Mouse (Mus musculus): ENCODE measurements around the gene Sema3a. TPM values are rescaled to one million over a fixed set of nuclear protein-coding genes. Genes with fewer than 3 reads are reported as not detected.

Sema3a gene
- polyA plus RNA-seq, 1 experiment from 2014 or later = 47.6 TPM

DNA sequence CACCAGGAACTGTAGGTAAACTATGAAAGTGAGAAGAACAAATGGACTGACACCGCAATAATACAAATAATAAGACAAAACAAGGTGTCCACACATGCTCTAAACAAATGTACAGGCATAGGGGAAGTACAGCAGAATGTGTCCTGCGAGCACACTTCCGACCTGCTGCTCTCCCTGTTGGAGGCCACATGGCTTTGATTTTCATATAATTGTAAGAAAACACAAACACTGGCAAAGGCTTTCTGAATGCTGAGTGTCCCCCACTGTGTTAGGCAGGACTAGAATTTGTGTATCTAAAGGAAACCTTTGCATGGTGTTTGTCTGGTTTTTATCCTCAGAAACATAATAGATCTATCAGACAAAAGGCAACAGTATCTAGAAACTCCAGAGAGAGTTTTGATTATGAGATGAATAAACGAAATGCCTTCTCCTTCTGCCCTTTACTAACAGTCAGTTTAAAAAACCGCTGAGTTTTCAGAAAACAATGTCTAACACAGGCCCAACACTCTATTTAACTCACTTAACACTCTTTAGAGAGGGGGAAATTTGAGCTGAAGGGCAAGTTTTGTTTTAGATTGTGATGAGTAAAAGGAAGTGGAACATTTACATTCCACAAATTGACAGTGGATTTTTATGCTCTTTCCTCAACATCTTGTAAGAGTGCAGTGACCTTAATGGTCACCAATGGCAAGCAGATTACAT is 193.7 kb downstream of the Sema3a start:
- Histone ChIP-seq H3K27me3 (ENCODE audit: insufficient read depth, low read length) (no peaks in the 10 kb centered on the region), H3K36me3 (ENCODE audit: insufficient read depth) (no peaks in the 10 kb centered on the region), H3K4me1 (ENCODE audit: insufficient read depth) (peaks cover 13% of the 10 kb centered on the region; the same call in 1 of the 2 replicates), H3K9me3 (ENCODE audit: low read depth, low read length) (no peaks in the 10 kb centered on the region), H3K27ac (ENCODE audit: low read depth) (peak overlapping the region; percentile 52; the same call in 1 of the 2 replicates), H3K4me2 (no peak overlapping the region), H3K9ac (no peak overlapping the region), H3K4me3 (ENCODE audit: low read depth, low read length) (no peak overlapping the region)
- no peak for TF ChIP-seq CTCF (IDR thresholded peaks at IDR 0.05; ENCODE audit: low read depth)
- DNase-seq = peak; percentile 76
- ATAC-seq (ENCODE audit: insufficient read depth) = peak; percentile 81
- WGBS = 26% methylated on average over 5 of the region's 5 CpGs

DNA sequence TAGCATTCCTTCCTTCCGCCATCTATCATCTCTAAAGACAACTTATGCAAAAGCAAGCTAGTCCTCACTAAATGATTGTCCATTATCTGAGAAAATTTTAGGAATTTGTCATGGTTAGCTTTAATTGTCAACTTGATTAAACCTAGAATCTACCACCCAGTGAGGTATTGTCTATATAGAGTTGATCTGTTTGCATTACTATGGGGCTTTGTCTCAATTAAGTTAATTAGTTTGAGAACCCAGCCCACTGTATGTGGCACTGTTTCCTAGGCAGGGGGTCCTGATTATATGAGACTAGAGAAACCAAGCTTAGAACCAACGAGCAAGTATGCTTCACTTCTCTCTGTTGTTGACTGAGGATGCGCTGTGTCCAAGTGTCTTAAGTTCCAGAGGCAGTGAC is 194.9 kb downstream of the Sema3a start:
- H3K27me3 ChIP-seq (ENCODE audit: insufficient read depth, low read length) = no peaks in the 10 kb centered on the region

DNA sequence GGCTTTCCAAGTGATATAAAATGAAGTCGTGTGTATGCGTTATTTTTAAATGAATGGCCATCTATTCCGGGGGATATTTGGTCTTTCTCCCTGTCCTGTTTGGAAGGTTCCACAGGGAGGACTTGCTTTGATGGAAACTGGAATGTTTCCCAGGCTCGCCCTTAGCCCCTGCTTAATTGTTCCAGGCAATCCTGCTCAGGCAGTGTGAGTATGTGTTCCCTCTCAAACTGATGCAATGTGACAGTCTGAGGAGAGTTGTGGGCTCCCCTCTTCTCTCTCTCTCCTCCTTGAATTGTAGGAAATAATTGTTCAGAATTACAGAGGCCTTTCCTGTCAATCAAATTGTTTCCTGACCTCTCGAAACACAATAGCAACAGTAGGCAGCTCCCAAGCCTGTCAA is 202.1 kb downstream of the Sema3a start:
- ATAC-seq (ENCODE audit: insufficient read depth) (no peak; the same call in 1 of the 2 replicates), DNase-seq (no peak)
- Histone ChIP-seq H3K4me2 (no peak overlapping the region), H3K4me1 (ENCODE audit: insufficient read depth) (no peaks in the 10 kb centered on the region; the same call in 1 of the 2 replicates), H3K4me3 (ENCODE audit: low read depth, low read length) (no peak overlapping the region), H3K36me3 (ENCODE audit: insufficient read depth) (no peaks in the 10 kb centered on the region), H3K9ac (no peak overlapping the region), H3K9me3 (ENCODE audit: low read depth, low read length) (no peaks in the 10 kb centered on the region), H3K27me3 (ENCODE audit: insufficient read depth, low read length) (no peaks in the 10 kb centered on the region), H3K27ac (ENCODE audit: low read depth) (no peak overlapping the region)
- 48% methylated on average over 5 of the region's 5 CpGs for WGBS
- no peak for TF ChIP-seq CTCF (IDR thresholded peaks at IDR 0.05; ENCODE audit: low read depth)

More for the DNA sequence above, 194.9 kb downstream of the Sema3a start:
- WGBS = 69% methylated on average over 3 of the region's 3 CpGs
- DNase-seq (no peak), ATAC-seq (ENCODE audit: insufficient read depth) (no peak)
- Histone ChIP-seq H3K9me3 (ENCODE audit: low read depth, low read length) (no peaks in the 10 kb centered on the region), H3K4me3 (ENCODE audit: low read depth, low read length) (no peak overlapping the region), H3K9ac (no peak overlapping the region), H3K27ac (ENCODE audit: low read depth) (no peak overlapping the region), H3K36me3 (ENCODE audit: insufficient read depth) (no peaks in the 10 kb centered on the region), H3K4me2 (no peak overlapping the region), H3K4me1 (ENCODE audit: insufficient read depth) (peaks cover 13% of the 10 kb centered on the region; the same call in 1 of the 2 replicates)
- TF ChIP-seq CTCF (IDR thresholded peaks at IDR 0.05; ENCODE audit: low read depth) = no peak

DNA sequence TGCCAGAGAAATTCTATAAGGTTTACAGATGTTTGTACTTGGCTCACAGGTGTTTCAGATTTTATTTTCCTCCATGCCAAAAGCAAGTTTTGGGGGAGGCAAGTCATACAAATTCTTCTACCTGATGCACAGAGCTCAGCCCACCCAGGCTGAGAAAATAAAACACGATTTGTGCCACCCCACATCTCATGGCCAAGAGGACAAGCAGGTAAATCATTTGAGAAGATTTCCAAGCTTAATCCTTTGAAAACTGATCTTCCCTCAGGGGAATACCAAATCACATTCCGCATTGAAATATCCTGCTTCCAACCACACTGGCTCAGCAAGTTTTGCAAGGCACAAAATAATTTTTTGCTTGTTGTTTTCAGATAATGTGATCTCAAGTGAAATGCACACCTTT is 206.2 kb downstream of the Sema3a start:
- TF ChIP-seq CTCF (IDR thresholded peaks at IDR 0.05; ENCODE audit: low read depth) = no peak
- 51% methylated on average over 2 of the region's 2 CpGs for WGBS
- DNase-seq = no peak
- Histone ChIP-seq H3K27me3 (ENCODE audit: insufficient read depth, low read length) (no peaks in the 10 kb centered on the region), H3K4me3 (ENCODE audit: low read depth, low read length) (no peak overlapping the region), H3K27ac (ENCODE audit: low read depth) (no peak overlapping the region), H3K4me2 (no peak overlapping the region), H3K36me3 (ENCODE audit: insufficient read depth) (no peaks in the 10 kb centered on the region), H3K9me3 (ENCODE audit: low read depth, low read length) (no peaks in the 10 kb centered on the region), H3K4me1 (ENCODE audit: insufficient read depth) (no peaks in the 10 kb centered on the region; the same call in 1 of the 2 replicates), H3K9ac (no peak overlapping the region)
- ATAC-seq (ENCODE audit: insufficient read depth) = no peak

DNA sequence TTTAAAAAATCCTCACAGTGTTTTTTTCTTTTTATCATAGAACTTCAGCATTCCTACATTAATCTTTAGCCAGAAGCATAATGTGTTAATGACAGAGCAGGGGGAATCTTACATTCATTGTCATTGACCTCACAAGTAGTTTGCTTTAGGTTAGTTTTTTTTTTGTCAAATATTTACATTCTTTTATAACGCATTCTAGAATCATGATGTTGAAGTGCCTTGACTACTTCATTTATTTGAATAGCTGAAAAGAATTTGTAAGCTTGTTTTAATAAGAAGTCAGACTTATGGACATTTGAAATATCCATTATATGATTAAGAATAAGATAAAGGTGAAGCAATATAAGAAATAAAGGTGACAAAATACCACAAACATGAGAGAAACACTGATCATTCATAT is 212.5 kb downstream of the Sema3a start:
- DNase-seq (no peak), ATAC-seq (ENCODE audit: insufficient read depth) (no peak)
- Histone ChIP-seq H3K36me3 (ENCODE audit: insufficient read depth) (no peaks in the 10 kb centered on the region), H3K4me1 (ENCODE audit: insufficient read depth) (no peaks in the 10 kb centered on the region), H3K27ac (ENCODE audit: low read depth) (no peak overlapping the region), H3K27me3 (ENCODE audit: insufficient read depth, low read length) (no peaks in the 10 kb centered on the region), H3K4me3 (ENCODE audit: low read depth, low read length) (no peak overlapping the region), H3K9me3 (ENCODE audit: low read depth, low read length) (no peaks in the 10 kb centered on the region), H3K9ac (no peak overlapping the region), H3K4me2 (no peak overlapping the region)
- TF ChIP-seq CTCF (IDR thresholded peaks at IDR 0.05; ENCODE audit: low read depth) = no peak
- WGBS = 20% methylated on average over 1 of the region's 1 CpGs

DNA sequence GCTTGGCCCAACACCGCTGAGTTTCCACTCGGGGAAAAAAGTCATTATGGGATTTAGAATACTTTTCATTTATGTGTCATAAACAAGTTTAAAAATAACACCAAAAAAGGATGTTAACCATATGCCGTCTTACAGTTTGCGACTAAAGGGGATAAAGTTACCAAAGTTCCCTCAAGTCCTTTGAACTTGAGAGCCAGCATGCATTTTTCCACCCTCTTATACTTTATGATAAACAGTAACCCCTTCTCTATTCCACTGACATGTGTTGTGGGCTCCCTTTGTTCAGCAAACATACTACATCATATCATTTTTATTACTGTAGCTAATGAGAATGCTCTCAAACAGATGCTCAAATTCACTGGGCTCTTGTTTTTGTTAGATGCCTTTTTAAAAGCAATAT is 221.9 kb downstream of the Sema3a start:
- H3K27me3 ChIP-seq (ENCODE audit: insufficient read depth, low read length) = no peaks in the 10 kb centered on the region
- no peaks in the 10 kb centered on the region for H3K4me1 ChIP-seq (ENCODE audit: insufficient read depth)
- 40% methylated on average over 4 of the region's 4 CpGs for WGBS
- no peak for TF ChIP-seq CTCF (IDR thresholded peaks at IDR 0.05; ENCODE audit: low read depth)
- no peak overlapping the region for H3K4me3 ChIP-seq (ENCODE audit: low read depth, low read length)
- no peaks in the 10 kb centered on the region for H3K36me3 ChIP-seq (ENCODE audit: insufficient read depth)
- no peak overlapping the region for H3K9ac ChIP-seq
- no peaks in the 10 kb centered on the region for H3K9me3 ChIP-seq (ENCODE audit: low read depth, low read length)
- DNase-seq (peak; percentile 44), ATAC-seq (ENCODE audit: insufficient read depth) (peak; percentile 23; the same call in 1 of the 2 replicates)
- no peak overlapping the region for H3K4me2 ChIP-seq
- H3K27ac ChIP-seq (ENCODE audit: low read depth) = no peak overlapping the region

DNA sequence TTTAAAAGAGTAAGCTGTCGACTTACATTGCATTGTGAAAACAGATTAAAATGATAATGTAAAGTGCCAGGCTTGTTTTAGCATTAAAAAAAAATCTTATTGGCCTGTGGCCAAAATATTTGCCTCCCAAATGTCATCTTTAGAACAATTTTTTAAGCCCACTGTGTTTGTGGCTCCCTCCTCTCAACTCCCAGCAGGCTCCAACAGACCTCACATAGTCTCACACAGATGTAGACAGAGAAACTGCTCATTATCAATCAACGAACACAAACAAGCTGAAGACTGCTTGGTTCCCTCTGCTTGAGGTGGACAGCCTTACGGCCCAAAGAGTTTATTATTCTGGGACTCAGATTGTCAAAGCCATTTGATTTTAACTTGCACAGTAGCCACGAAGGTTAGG is 226.4 kb downstream of the Sema3a start:
- Histone ChIP-seq H3K4me1 (ENCODE audit: insufficient read depth) (no peaks in the 10 kb centered on the region), H3K36me3 (ENCODE audit: insufficient read depth) (no peaks in the 10 kb centered on the region), H3K9me3 (ENCODE audit: low read depth, low read length) (no peaks in the 10 kb centered on the region), H3K27ac (ENCODE audit: low read depth) (no peak overlapping the region), H3K9ac (no peak overlapping the region), H3K4me3 (ENCODE audit: low read depth, low read length) (no peak overlapping the region), H3K4me2 (no peak overlapping the region), H3K27me3 (ENCODE audit: insufficient read depth, low read length) (no peaks in the 10 kb centered on the region)
- no peak for TF ChIP-seq CTCF (IDR thresholded peaks at IDR 0.05; ENCODE audit: low read depth)
- 27% methylated on average over 4 of the region's 4 CpGs for WGBS
- peak; percentile 72 for DNase-seq
- ATAC-seq (ENCODE audit: insufficient read depth) = peak; percentile 75

All from lung, embryonic 14.5 days (tissue).